In genomic region chr13:23959776-23960175, GRCm38 (mm10) we compare ENCODE assay signal across 25 mouse cellular contexts. TPM values are rescaled to one million over a fixed set of nuclear protein-coding genes. Genes with fewer than 3 reads are reported as not detected.
"Had no signal": no experiment of that assay in that cellular context is flagged by ENCODE, and none has a peak within 500 bp of the region (broad histone marks: within the 10 kb centered on the region; RNA-seq: fewer than 3 reads in every experiment).

No protein-coding gene starts in this region.

- H3K9ac ChIP-seq: kidney, embryonic 15.5 days; limb, embryonic 15.5 days; liver, embryonic 12.5 days; lung, embryonic 14.5 days; neural tube, embryonic 15.5 days had no signal

- H3K4me3 ChIP-seq: kidney, embryonic 15.5 days; limb, embryonic 15.5 days; liver, embryonic 12.5 days; myocyte; neural tube, embryonic 15.5 days had no signal

- H3K27ac ChIP-seq: kidney, embryonic 15.5 days; limb, embryonic 15.5 days; liver, embryonic 12.5 days; neural tube, embryonic 15.5 days had no signal

- DNase-seq: kidney, adult 2 months; kidney, postnatal 14 days; layer of hippocampus, postnatal 36 days; lung, embryonic 14.5 days; lung, postnatal 10 days; lung, postnatal 4 days; right cerebral cortex, postnatal 14 days; thymus, postnatal 4 days had no signal

- ATAC-seq: liver, embryonic 12.5 days had no signal

- H3K4me1 ChIP-seq: kidney, embryonic 15.5 days; limb, embryonic 15.5 days; liver, embryonic 12.5 days had no signal

- H3K36me3 ChIP-seq: kidney, embryonic 15.5 days; limb, embryonic 15.5 days; liver, embryonic 12.5 days; neural tube, embryonic 15.5 days had no signal

- H3K9me3 ChIP-seq: kidney, embryonic 15.5 days; limb, embryonic 15.5 days; liver, embryonic 12.5 days; neural tube, embryonic 15.5 days had no signal

- H3K27me3 ChIP-seq: kidney, embryonic 15.5 days; limb, embryonic 15.5 days; liver, embryonic 12.5 days; neural tube, embryonic 15.5 days had no signal

- H3K4me2 ChIP-seq: kidney, embryonic 15.5 days; limb, embryonic 15.5 days; liver, embryonic 12.5 days; lung, embryonic 14.5 days; midbrain, embryonic 11.5 days; neural tube, embryonic 15.5 days had no signal

RNA-seq across cellular contexts. Expression of gene Hist1h2aa, which starts 25.5 kb away (rescaled TPM):
- total RNA-seq: layer of hippocampus, adult 8-10 months; layer of hippocampus, postnatal 36 days; left cerebral cortex, adult 8-10 months; left cerebral cortex, postnatal 25 days; megakaryocyte, adult 5-6 weeks had no signal
- polyA plus RNA-seq: kidney, adult 2 months; kidney, embryonic 15.5 days; large intestine, adult 2 months; limb, embryonic 11.5 days; limb, embryonic 15.5 days; liver, embryonic 12.5 days; liver, embryonic 16.5 days; lung, embryonic 14.5 days; midbrain, embryonic 11.5 days; myocyte; neural tube, embryonic 11.5 days; neural tube, embryonic 15.5 days; spleen, adult 2 months; stomach, embryonic 16.5 days; thymus, postnatal 0 days had no signal

RNA-seq across cellular contexts. Expression of gene Hist1h2ba, which starts 25.8 kb away (rescaled TPM):
- total RNA-seq: layer of hippocampus, adult 8-10 months; layer of hippocampus, postnatal 36 days; left cerebral cortex, adult 8-10 months; left cerebral cortex, postnatal 25 days; megakaryocyte, adult 5-6 weeks had no signal
- polyA plus RNA-seq: kidney, embryonic 15.5 days; large intestine, adult 2 months; limb, embryonic 11.5 days; limb, embryonic 15.5 days; liver, embryonic 12.5 days; liver, embryonic 16.5 days; lung, embryonic 14.5 days; midbrain, embryonic 11.5 days; myocyte; neural tube, embryonic 11.5 days; neural tube, embryonic 15.5 days; spleen, adult 2 months; stomach, embryonic 16.5 days; thymus, postnatal 0 days had no signal

RNA-seq across cellular contexts. Expression of gene Scgn, which starts 31.2 kb away (rescaled TPM):
- total RNA-seq: megakaryocyte, adult 5-6 weeks had no signal
- polyA plus RNA-seq: kidney, adult 2 months; limb, embryonic 11.5 days; limb, embryonic 15.5 days; liver, embryonic 12.5 days; lung, embryonic 14.5 days; myocyte; spleen, adult 2 months had no signal

RNA-seq across cellular contexts. Expression of gene Slc17a4, which starts 45.0 kb away (rescaled TPM):
- total RNA-seq: layer of hippocampus, adult 8-10 months; layer of hippocampus, postnatal 36 days; left cerebral cortex, adult 8-10 months; left cerebral cortex, postnatal 25 days; megakaryocyte, adult 5-6 weeks had no signal
- polyA plus RNA-seq: limb, embryonic 11.5 days; limb, embryonic 15.5 days; liver, embryonic 12.5 days; lung, embryonic 14.5 days; midbrain, embryonic 11.5 days had no signal
